Mouse (Mus musculus): ENCODE results near the gene Lgals2.

- TF ChIP-seq CTCF (conservative IDR thresholded peaks at IDR 0.05; ENCODE audit: low read length) (no peak), POU5F1 (IDR thresholded peaks at IDR 0.05; ENCODE audit: borderline replicate concordance, low read length) (no peak), NANOG (IDR thresholded peaks at IDR 0.05; ENCODE audit: borderline replicate concordance, low read length) (no peak)
Measured at GRCm38 (mm10) chr15:78846352-78846751, 9.0 kb downstream of the Lgals2 start.
